Mouse (Mus musculus): Measurements from ENCODE around the gene Clasp2.
"Not testable (repeated sequence)": the region's sequence is repeated elsewhere in the genome, so short reads cannot be mapped to it uniquely, and the experiment has no call there.

The Clasp2 gene

GRCm38 (mm10) chr9:113755888-113756719 is 14.8 kb downstream of the Clasp2 start:
- DNase-seq (ENCODE audit: low read depth), result peak; percentile 54

- DNase-seq (ENCODE audit: low read depth), result no peak
Observed at GRCm38 (mm10) chr9:113758472-113758871, 17.2 kb downstream of the Clasp2 start.

GRCm38 (mm10) chr9:113759684-113760083 is 18.4 kb downstream of the Clasp2 start:
- DNase-seq (ENCODE audit: low read depth), result no peak

- no peak for DNase-seq (ENCODE audit: low read depth)
Observed at GRCm38 (mm10) chr9:113762389-113762788, 21.1 kb downstream of the Clasp2 start.

GRCm38 (mm10) chr9:113763123-113763522 is 21.9 kb downstream of the Clasp2 start:
- no peak for DNase-seq (ENCODE audit: low read depth)

GRCm38 (mm10) chr9:113770640-113771039 is 29.4 kb downstream of the Clasp2 start:
- no peak for DNase-seq (ENCODE audit: low read depth)

- no peak for DNase-seq (ENCODE audit: low read depth)
Observed at GRCm38 (mm10) chr9:113780863-113781262, 39.6 kb downstream of the Clasp2 start.

- DNase-seq (ENCODE audit: low read depth), result no peak
Observed at GRCm38 (mm10) chr9:113782362-113783005, 41.2 kb downstream of the Clasp2 start.

- DNase-seq (ENCODE audit: low read depth), result no peak
Observed at GRCm38 (mm10) chr9:113783674-113784073, 42.4 kb downstream of the Clasp2 start.

GRCm38 (mm10) chr9:113789283-113789682 is 48.0 kb downstream of the Clasp2 start:
- DNase-seq (ENCODE audit: low read depth), result not testable (repeated sequence)

GRCm38 (mm10) chr9:113792651-113793512 is 51.6 kb downstream of the Clasp2 start:
- no peak for DNase-seq (ENCODE audit: low read depth)

- DNase-seq (ENCODE audit: low read depth), result no peak
Observed at GRCm38 (mm10) chr9:113793513-113793905, 52.2 kb downstream of the Clasp2 start.

- DNase-seq (ENCODE audit: low read depth), result no peak
Observed at GRCm38 (mm10) chr9:113793966-113794365, 52.7 kb downstream of the Clasp2 start.

GRCm38 (mm10) chr9:113797206-113797605 is 55.9 kb downstream of the Clasp2 start:
- DNase-seq (ENCODE audit: low read depth), result no peak

GRCm38 (mm10) chr9:113800671-113801070 is 59.4 kb downstream of the Clasp2 start:
- no peak for DNase-seq (ENCODE audit: low read depth)

GRCm38 (mm10) chr9:113802734-113803133 is 61.5 kb downstream of the Clasp2 start:
- DNase-seq (ENCODE audit: low read depth), result no peak

- DNase-seq (ENCODE audit: low read depth), result no peak
Observed at GRCm38 (mm10) chr9:113803751-113804150, 62.5 kb downstream of the Clasp2 start.

GRCm38 (mm10) chr9:113805359-113805758 is 64.1 kb downstream of the Clasp2 start:
- DNase-seq (ENCODE audit: low read depth), result no peak

GRCm38 (mm10) chr9:113811327-113811726 is 70.1 kb downstream of the Clasp2 start:
- DNase-seq (ENCODE audit: low read depth), result no peak

- DNase-seq (ENCODE audit: low read depth), result no peak
Observed at GRCm38 (mm10) chr9:113811957-113812670, 70.8 kb downstream of the Clasp2 start.

- DNase-seq (ENCODE audit: low read depth), result no peak
Observed at GRCm38 (mm10) chr9:113812671-113813001, 71.4 kb downstream of the Clasp2 start.

- DNase-seq (ENCODE audit: low read depth), result no peak
Observed at GRCm38 (mm10) chr9:113813086-113813485, 71.8 kb downstream of the Clasp2 start.
